Mouse (Mus musculus) ES-E14 (cell line): ENCODE measurements around the gene Mex3d. TPM values are rescaled to one million over a fixed set of nuclear protein-coding genes. Genes with fewer than 3 reads are reported as not detected.

Experiments used
- DNase-seq: peaks from one replicate; pipeline ENCODE4 v3.0.0-alpha.2; 2013; ENCODE audit warnings: low read depth, low spot score
- H3K27ac ChIP-seq: 2 replicates; pipeline ENCODE4 v1.5.1; 2012; ENCODE audit warnings: low read depth, mild to moderate bottlenecking, low read length, moderate library complexity, mixed read lengths; ENCODE audit not compliant: poor library complexity, insufficient read depth, severe bottlenecking
- H3K36me3 ChIP-seq: 2 replicates; pipeline ENCODE4 v1.6.1; 2012; ENCODE audit warnings: mild to moderate bottlenecking, low read length, moderate library complexity, mixed read lengths; ENCODE audit not compliant: control insufficient read depth, poor library complexity, insufficient read depth, severe bottlenecking
- H3K4me1 ChIP-seq, 2 experiments: fragments of 150-350 bp in 1 of 2; sonication (generic) in 1 of 2; 2 replicates each; pipeline ENCODE4 v1.6.1; 2012; ENCODE audit warnings: low read length in 2 of 2, mild to moderate bottlenecking in 1 of 2, mixed read lengths in 1 of 2; ENCODE audit not compliant: control insufficient read depth in 2 of 2, insufficient read depth in 2 of 2, poor library complexity in 1 of 2
- H3K4me3 ChIP-seq, 2 experiments: fragments of 150-350 bp in 1 of 2; sonication (generic) in 1 of 2; 2 replicates each; pipeline ENCODE4 v1.5.1; 2012; ENCODE audit warnings: low read length in 2 of 2, low read depth in 1 of 2, mild to moderate bottlenecking in 1 of 2, mixed read lengths in 1 of 2; ENCODE audit not compliant: insufficient read depth in 1 of 2, poor library complexity in 1 of 2, severe bottlenecking in 1 of 2
- H3K9ac ChIP-seq: 2 replicates; pipeline ENCODE4 v1.6.1; 2012; ENCODE audit warnings: low read depth, mild to moderate bottlenecking, low read length, mixed read lengths; ENCODE audit not compliant: poor library complexity, insufficient read depth, severe bottlenecking
- H3K9me3 ChIP-seq: fragments of 150-350 bp; sonication (generic); 2 replicates; pipeline ENCODE4 v1.6.1; 2012; ENCODE audit warnings: low read depth, mild to moderate bottlenecking, low read length; ENCODE audit not compliant: control insufficient read depth, insufficient read depth
- CHD2 ChIP-seq: IDR thresholded peaks from 2 replicates; pipeline ENCODE4 v1.6.1; 2014; ENCODE audit warnings: mild to moderate bottlenecking, low read depth, low read length, inconsistent platforms
- HCFC1 ChIP-seq: IDR thresholded peaks from 2 replicates; pipeline ENCODE4 v1.6.1; 2012; ENCODE audit warnings: low read length, inconsistent platforms, borderline replicate concordance; ENCODE audit not compliant: insufficient read depth
- MAFK ChIP-seq: IDR thresholded peaks from 2 replicates; pipeline ENCODE4 v1.6.1; 2014; ENCODE audit warnings: mild to moderate bottlenecking, low read depth, low read length, inconsistent platforms; ENCODE audit not compliant: insufficient read depth
- ZC3H11A ChIP-seq: IDR thresholded peaks from 2 replicates; pipeline ENCODE4 v1.6.1; 2012; ENCODE audit warnings: low read depth, mild to moderate bottlenecking, inconsistent platforms, low read length, borderline replicate concordance
- ZNF384 ChIP-seq: IDR thresholded peaks from 2 replicates; pipeline ENCODE4 v1.6.1; 2012; ENCODE audit warnings: low read depth, low read length, inconsistent platforms
- in situ Hi-C, 2 experiments: fragments of 600-800 bp; cut with MboI; formaldehyde crosslinking; loops; one replicate each; pipeline ENCODE4 v1.15.1; 2025; ENCODE audit warnings: low sequenced_read_pairs in 2 of 2, inconsistent platforms in 1 of 2; ENCODE audit not compliant: unreplicated experiment in 2 of 2
- total RNA-seq: library from RNA; depleted of rRNA; stranded (reverse); fragments of 300-350 nt; gene quantifications from 2 replicates; pipeline ENCODE4 v1.2.3, GENCODE M21; 2012

Gene Mex3d
- total RNA-seq, 1 experiment, result 27.1 TPM

DNA sequence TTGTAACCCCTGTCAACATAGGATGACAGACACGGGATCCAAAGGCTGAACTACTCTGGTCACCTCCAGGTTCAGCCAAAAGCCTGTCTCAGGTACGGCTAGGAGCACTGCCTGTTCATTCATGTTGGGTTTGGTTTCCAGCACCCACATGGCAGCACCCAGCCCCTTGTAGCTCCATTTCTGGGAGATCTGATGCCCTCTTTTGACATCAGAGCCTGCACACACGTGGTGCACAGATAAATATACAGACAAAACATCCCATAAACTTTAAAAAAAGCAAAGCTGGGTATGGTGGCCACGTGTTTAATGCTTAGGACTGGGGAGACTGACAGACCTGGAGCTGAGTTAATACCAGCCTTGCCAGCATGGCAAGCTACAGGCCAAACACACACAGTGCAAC is 20.5 kb upstream of the Mex3d start:
- no peak for TF ChIP-seq ZNF384
- no peak for TF ChIP-seq MAFK
- TF ChIP-seq HCFC1, result no peak
- TF ChIP-seq ZC3H11A, result no peak
- no peak for TF ChIP-seq CHD2
- peaks cover 0 to 13% of the 10 kb centered on the region in 2 experiments; a peak in 1 of 4 replicates for H3K4me1 ChIP-seq
- peaks cover 49% of the 10 kb centered on the region for H3K36me3 ChIP-seq
- H3K27ac ChIP-seq, result no peak overlapping the region
- no peak overlapping the region for H3K4me3 ChIP-seq
- no peaks in the 10 kb centered on the region for H3K9me3 ChIP-seq
- no peak for DNase-seq
- no peak overlapping the region for H3K9ac ChIP-seq
- in situ Hi-C loops, result no loop called here

DNA sequence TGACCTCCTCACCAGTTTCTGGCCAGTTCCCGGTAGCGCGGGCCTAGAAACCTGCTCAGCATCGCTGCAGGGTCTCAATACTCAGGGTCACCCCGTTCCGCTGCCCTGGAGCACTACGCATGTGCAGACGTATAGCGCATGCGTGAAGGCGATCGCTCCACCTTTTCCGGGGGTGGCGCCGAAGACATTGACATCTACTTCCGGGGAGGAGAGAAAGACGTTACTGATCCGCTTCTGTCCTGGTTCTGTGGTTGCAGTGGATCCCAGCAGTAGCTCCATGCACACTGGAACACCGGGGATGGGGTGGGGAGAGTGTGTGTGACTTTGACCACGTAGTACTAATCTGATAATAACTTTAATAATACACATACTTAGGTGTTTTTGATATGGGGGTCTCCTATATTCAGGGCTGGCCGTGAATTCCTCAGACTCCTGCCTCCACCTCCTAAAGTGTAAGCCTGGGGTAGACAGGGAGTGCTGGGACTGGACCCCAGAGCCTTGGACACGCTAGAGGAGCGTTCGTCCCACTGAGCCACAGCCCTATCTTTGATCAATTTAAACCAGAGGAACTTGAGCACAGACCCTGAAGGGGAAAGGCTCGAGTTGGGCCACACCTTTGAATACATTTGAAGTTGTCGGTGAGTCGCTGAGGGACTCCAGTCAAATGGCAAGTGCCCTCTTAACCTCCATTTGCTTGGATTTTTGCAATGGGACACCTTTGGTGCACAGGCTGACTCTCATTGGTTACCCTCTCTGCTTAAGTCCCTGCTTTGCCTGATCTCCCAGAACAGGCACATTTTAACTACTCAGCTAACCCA is 19.4 kb upstream of the Mex3d start, which contains the start of gene Uqcr11:
Gene Uqcr11 (minus strand): TSS at position 147 of the 818 bp plus-strand sequence.
- Histone ChIP-seq H3K27ac (peak within 1 kb of the TSS; percentile 25; the same call in 1 of the 2 replicates), H3K4me1 (peaks cover 0 to 8% of the 10 kb centered on the region in 2 experiments; a peak in 1 of 4 replicates), H3K9ac (peak within 1 kb of the TSS; percentile 89), H3K9me3 (no peaks in the 10 kb centered on the region), H3K4me3 (peak within 1 kb of the TSS; percentile 77 to 86), H3K36me3 (peaks cover 47% of the 10 kb centered on the region)
- peak; percentile 87 for DNase-seq
- in situ Hi-C loops, result no loop called here
- no peak for TF ChIP-seq MAFK
- TF ChIP-seq CHD2, result no peak
- TF ChIP-seq ZNF384, result no peak
- TF ChIP-seq HCFC1, result no peak
- TF ChIP-seq ZC3H11A, result no peak

DNA sequence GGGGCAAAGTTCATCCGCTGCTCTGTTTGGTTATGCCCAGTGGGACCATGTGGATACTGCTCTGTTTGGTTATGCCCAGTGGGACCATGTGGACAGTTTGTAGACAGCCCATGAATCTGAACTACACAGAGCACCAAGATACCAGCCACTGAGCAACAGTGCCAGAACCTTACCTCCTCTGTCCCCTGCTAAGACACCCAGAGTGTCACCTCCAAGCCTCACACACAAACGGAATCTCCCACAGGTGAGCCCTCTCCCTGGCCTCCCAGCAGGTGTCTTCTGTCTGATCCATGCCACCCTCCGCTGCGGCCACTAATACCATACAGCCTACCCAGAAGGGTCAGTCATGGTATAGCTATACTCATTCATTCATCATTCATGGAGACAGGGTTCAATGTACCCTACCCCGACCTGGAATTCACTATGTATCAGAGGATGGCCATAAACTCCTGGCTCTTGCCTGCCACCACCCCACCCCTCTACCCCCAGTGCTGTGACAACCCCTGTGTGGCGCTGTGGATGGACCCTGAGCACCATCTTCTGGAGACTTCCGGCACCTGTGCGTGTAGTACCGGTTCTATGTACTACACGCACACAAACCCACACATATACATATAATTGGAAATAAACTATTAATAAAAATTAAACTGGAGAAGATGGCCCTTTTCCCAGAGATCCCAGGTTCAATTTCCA is 18.2 kb upstream of the Mex3d start:
- peak overlapping the region; percentile 77 to 86 for H3K4me3 ChIP-seq
- H3K36me3 ChIP-seq, result peaks cover 42% of the 10 kb centered on the region
- no peaks in the 10 kb centered on the region for H3K9me3 ChIP-seq
- no peak for DNase-seq
- TF ChIP-seq ZNF384, result no peak
- TF ChIP-seq MAFK, result no peak
- no peak for TF ChIP-seq HCFC1
- TF ChIP-seq ZC3H11A, result no peak
- H3K9ac ChIP-seq, result peak overlapping the region; percentile 89
- in situ Hi-C loops, result no loop called here
- H3K4me1 ChIP-seq, result peaks cover 0 to 10% of the 10 kb centered on the region in 2 experiments; a peak in 2 of 4 replicates
- no peak overlapping the region for H3K27ac ChIP-seq

DNA sequence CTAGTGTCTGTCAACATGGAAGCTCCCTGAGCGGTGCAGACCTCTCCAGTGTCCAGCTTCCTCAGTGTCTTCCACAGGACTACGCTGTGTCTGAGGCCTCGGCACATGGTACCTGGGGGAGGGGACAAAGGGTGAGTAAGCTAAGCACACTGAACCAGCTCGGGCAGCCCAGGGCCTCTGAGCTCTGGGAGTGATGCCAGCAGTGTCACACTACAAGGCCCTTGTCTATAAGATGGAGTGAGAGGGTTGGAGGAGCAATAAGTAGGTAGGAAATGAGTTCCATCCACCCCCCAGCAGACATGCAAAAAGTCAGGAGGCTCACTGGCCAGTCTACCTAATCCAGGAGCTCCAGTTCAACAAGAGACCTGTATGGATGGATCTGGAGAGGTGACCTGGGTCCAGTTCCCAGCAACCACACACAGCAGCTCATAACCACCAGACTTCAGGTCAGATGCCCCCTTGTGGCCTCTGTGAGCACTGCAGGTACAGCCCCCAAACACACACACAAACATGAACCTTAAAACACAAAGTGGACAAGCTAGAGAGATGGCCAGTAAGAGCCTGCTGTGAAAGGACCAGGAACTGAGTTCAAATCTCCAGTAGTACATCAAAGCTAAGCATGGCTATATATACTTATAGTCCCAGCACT is 15.7 kb upstream of the Mex3d start:
- Histone ChIP-seq H3K36me3 (peaks cover 27% of the 10 kb centered on the region), H3K9me3 (no peaks in the 10 kb centered on the region), H3K27ac (no peak overlapping the region), H3K4me1 (peaks cover 0 to 12% of the 10 kb centered on the region in 2 experiments; a peak in 2 of 4 replicates), H3K4me3 (no peak overlapping the region), H3K9ac (no peak overlapping the region)
- no peak for TF ChIP-seq MAFK
- peak; percentile 44; the same call in 1 of the 2 replicates for TF ChIP-seq HCFC1
- TF ChIP-seq ZC3H11A, result no peak
- no peak for TF ChIP-seq CHD2
- TF ChIP-seq ZNF384, result no peak
- in situ Hi-C loops, result no loop called here
- DNase-seq, result peak; percentile 62
